Mouse (Mus musculus): ENCODE results near the gene Sarm1. TPM values are rescaled to one million over a fixed set of nuclear protein-coding genes. Genes with fewer than 3 reads are reported as not detected.
"Not testable (repeated sequence)": the region's sequence is repeated elsewhere in the genome, so short reads cannot be mapped to it uniquely, and the experiment has no call there.

The Sarm1 gene
- polyA plus RNA-seq (2016; fragmentation: Nextera tagmentation; extraction: Ambion mirVana), result 35.0 and 37.0 TPM in 2 replicates

- no peaks in the 10 kb centered on the region for H3K36me3 ChIP-seq
- peak; percentile 95 for ATAC-seq (ENCODE audit: low FRiP score, low read depth)
- peak within 1 kb of the TSS; percentile 82 for H3K27ac ChIP-seq
- H3K27me3 ChIP-seq (replicated peaks), result peaks cover 38% of the 10 kb centered on the region
- H3K4me2 ChIP-seq (replicated peaks), result peak within 1 kb of the TSS; percentile 94
- H3K4me3 ChIP-seq, result peak within 1 kb of the TSS; percentile 74
- no peaks in the 10 kb centered on the region for H3K9me3 ChIP-seq
- 3% methylated on average over 36 of the region's 36 CpGs for WGBS
- peak within 1 kb of the TSS; percentile 87 for H3K9ac ChIP-seq
- peaks cover 15% of the 10 kb centered on the region for H3K4me1 ChIP-seq
Observed at GRCm38 (mm10) chr11:78497544-78498522, at the start of gene Sarm1. Gene Sarm1 (minus strand): TSS chr11:78497754.

DNA sequence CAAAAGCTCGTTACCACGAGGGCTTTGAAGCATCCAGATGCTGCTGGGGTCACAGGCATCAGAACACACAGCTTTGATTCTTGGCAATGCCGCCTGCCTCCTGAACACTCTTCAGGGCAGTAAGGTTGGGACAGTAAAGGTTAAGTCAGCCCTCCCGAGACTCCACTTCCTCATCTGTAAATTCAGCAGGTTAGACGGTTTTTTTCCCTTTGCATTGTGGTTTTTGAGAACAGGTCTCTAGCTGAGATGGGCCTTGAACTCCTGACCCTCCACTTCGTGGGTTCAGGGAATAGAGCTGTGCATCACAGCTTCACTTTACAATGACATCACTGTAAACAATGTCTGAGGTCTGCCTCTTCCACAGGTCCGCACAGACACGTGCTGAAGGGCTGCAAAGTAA lies 47.6 kb upstream of the Sarm1 start:
- Histone ChIP-seq H3K4me1 (peaks cover 20% of the 10 kb centered on the region), H3K36me3 (peaks cover 33% of the 10 kb centered on the region), H3K9me3 (no peaks in the 10 kb centered on the region), H3K9ac (no peak overlapping the region), H3K27me3 (replicated peaks) (no peaks in the 10 kb centered on the region), H3K4me2 (replicated peaks) (no peak overlapping the region), H3K27ac (no peak overlapping the region), H3K4me3 (no peak overlapping the region)
- ATAC-seq (ENCODE audit: low FRiP score, low read depth), result no peak
- WGBS, result 80% methylated on average over 8 of the region's 8 CpGs

GRCm38 (mm10) chr11:78544449-78545111 lies 47.0 kb upstream of the Sarm1 start:
- peaks cover 18% of the 10 kb centered on the region for H3K4me1 ChIP-seq
- no peaks in the 10 kb centered on the region for H3K9me3 ChIP-seq
- no peak overlapping the region for H3K4me3 ChIP-seq
- WGBS, result 94% methylated on average over 7 of the region's 7 CpGs
- peaks cover 38% of the 10 kb centered on the region for H3K36me3 ChIP-seq
- H3K27ac ChIP-seq, result no peak overlapping the region
- ATAC-seq (ENCODE audit: low FRiP score, low read depth), result no peak
- H3K4me2 ChIP-seq (replicated peaks), result no peak overlapping the region
- H3K27me3 ChIP-seq (replicated peaks), result no peaks in the 10 kb centered on the region
- H3K9ac ChIP-seq, result no peak overlapping the region

DNA sequence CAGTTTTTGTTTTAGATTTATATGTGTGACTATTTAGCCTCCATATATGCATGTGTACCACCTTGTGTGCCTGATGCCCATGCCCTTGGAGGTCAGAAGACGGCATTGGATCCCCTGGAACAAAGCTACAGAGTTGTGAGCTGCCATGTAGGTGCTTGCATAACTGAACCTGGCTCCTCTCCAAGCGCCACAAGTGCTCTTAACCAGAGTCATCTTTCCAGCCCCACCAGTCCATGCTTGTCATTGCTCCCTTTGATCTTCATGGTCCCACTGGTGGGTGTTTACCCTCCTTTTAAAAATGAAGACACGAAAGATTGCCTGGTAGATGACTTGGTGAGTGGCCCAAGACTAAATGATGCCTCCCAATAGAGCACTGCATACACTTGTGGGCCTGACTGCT lies 42.8 kb upstream of the Sarm1 start:
- no peak for ATAC-seq (ENCODE audit: low FRiP score, low read depth)
- Histone ChIP-seq H3K9ac (no peak overlapping the region), H3K4me3 (no peak overlapping the region), H3K4me2 (replicated peaks) (no peak overlapping the region), H3K4me1 (peaks cover 11% of the 10 kb centered on the region), H3K27ac (no peak overlapping the region), H3K9me3 (no peaks in the 10 kb centered on the region), H3K36me3 (peaks cover 50% of the 10 kb centered on the region), H3K27me3 (replicated peaks) (no peaks in the 10 kb centered on the region)
- WGBS, result 86% methylated on average over 3 of the region's 3 CpGs

- H3K27me3 ChIP-seq (replicated peaks), result no peaks in the 10 kb centered on the region
- H3K9me3 ChIP-seq, result no peaks in the 10 kb centered on the region
- H3K4me3 ChIP-seq, result peak overlapping the region; percentile 74
- 4% methylated on average over 14 of the region's 14 CpGs for whole genome bisulfite sequencing
- peak overlapping the region; percentile 86 for H3K4me2 ChIP-seq (replicated peaks)
- peaks cover 32% of the 10 kb centered on the region for H3K36me3 ChIP-seq
- ATAC-seq (ENCODE audit: low FRiP score, low read depth), result no peak
- H3K27ac ChIP-seq, result no peak overlapping the region
- H3K4me1 ChIP-seq, result peaks cover 21% of the 10 kb centered on the region
- peak overlapping the region; percentile 79 for H3K9ac ChIP-seq
Observed at GRCm38 (mm10) chr11:78536690-78537084, 39.1 kb upstream of the Sarm1 start.

GRCm38 (mm10) chr11:78536080-78536689 lies 38.6 kb upstream of the Sarm1 start, which contains the start of the genes Tnfaip1 and Ift20:
Gene Tnfaip1 (minus strand): TSS chr11:78536332.
Gene Ift20 (plus strand): TSS chr11:78536361.
- H3K9me3 ChIP-seq, result no peaks in the 10 kb centered on the region
- H3K9ac ChIP-seq, result peak within 1 kb of the TSS; percentile 79
- H3K4me1 ChIP-seq, result peaks cover 21% of the 10 kb centered on the region
- H3K4me3 ChIP-seq, result peak within 1 kb of the TSS; percentile 74
- H3K36me3 ChIP-seq, result peaks cover 29% of the 10 kb centered on the region
- peak within 1 kb of the TSS; percentile 60 for H3K27ac ChIP-seq
- under 1% methylated on average over 52 of the region's 52 CpGs for WGBS
- peak; percentile 98 for ATAC-seq (ENCODE audit: low FRiP score, low read depth)
- H3K4me2 ChIP-seq (replicated peaks), result peak within 1 kb of the TSS; percentile 86
- H3K27me3 ChIP-seq (replicated peaks), result no peaks in the 10 kb centered on the region

- Histone ChIP-seq H3K27ac (peak overlapping the region; percentile 60), H3K36me3 (peaks cover 26% of the 10 kb centered on the region), H3K4me2 (replicated peaks) (peak overlapping the region; percentile 78), H3K27me3 (replicated peaks) (no peaks in the 10 kb centered on the region), H3K9ac (peak overlapping the region; percentile 65), H3K4me3 (peak overlapping the region; percentile 74), H3K9me3 (no peaks in the 10 kb centered on the region), H3K4me1 (peaks cover 21% of the 10 kb centered on the region)
- peak; percentile 65 for ATAC-seq (ENCODE audit: low FRiP score, low read depth)
- under 1% methylated on average over 23 of the region's 23 CpGs for WGBS
Observed at GRCm38 (mm10) chr11:78535376-78536079, 38.0 kb upstream of the Sarm1 start.

GRCm38 (mm10) chr11:78534516-78534915 lies 37.0 kb upstream of the Sarm1 start:
- ATAC-seq (ENCODE audit: low FRiP score, low read depth), result no peak
- Histone ChIP-seq H3K27ac (no peak overlapping the region), H3K36me3 (peaks cover 26% of the 10 kb centered on the region), H3K4me1 (peaks cover 21% of the 10 kb centered on the region), H3K4me2 (replicated peaks) (peak overlapping the region; percentile 78), H3K4me3 (no peak overlapping the region), H3K27me3 (replicated peaks) (no peaks in the 10 kb centered on the region), H3K9ac (no peak overlapping the region), H3K9me3 (no peaks in the 10 kb centered on the region)
- WGBS, result 94% methylated on average over 4 of the region's 4 CpGs

GRCm38 (mm10) chr11:78531515-78531914 lies 34.0 kb upstream of the Sarm1 start:
- 95% methylated on average over 10 of the region's 10 CpGs for WGBS
- not testable (repeated sequence) for H3K4me3 ChIP-seq
- H3K36me3 ChIP-seq, result peaks cover 41% of the 10 kb centered on the region

GRCm38 (mm10) chr11:78531046-78531445 lies 33.5 kb upstream of the Sarm1 start:
- ATAC-seq (ENCODE audit: low FRiP score, low read depth), result no peak
- no peak overlapping the region for H3K27ac ChIP-seq
- no peaks in the 10 kb centered on the region for H3K27me3 ChIP-seq (replicated peaks)
- 92% methylated on average over 6 of the region's 6 CpGs for WGBS
- H3K9ac ChIP-seq, result no peak overlapping the region
- peaks cover 46% of the 10 kb centered on the region for H3K36me3 ChIP-seq
- no peak overlapping the region for H3K4me3 ChIP-seq
- no peaks in the 10 kb centered on the region for H3K9me3 ChIP-seq
- H3K4me2 ChIP-seq (replicated peaks), result no peak overlapping the region
- peaks cover 11% of the 10 kb centered on the region for H3K4me1 ChIP-seq

More at GRCm38 (mm10) chr11:78531515-78531914, 34.0 kb upstream of the Sarm1 start:
- H3K9ac ChIP-seq; H3K4me2 ChIP-seq (replicated peaks); ATAC-seq (ENCODE audit: low FRiP score, low read depth); H3K27me3 ChIP-seq (replicated peaks); H3K27ac ChIP-seq; H3K9me3 ChIP-seq: not testable (repeated sequence)
- H3K4me1 ChIP-seq, result peaks cover 11% of the 10 kb centered on the region

- ATAC-seq (ENCODE audit: low FRiP score, low read depth), result no peak
- Histone ChIP-seq H3K4me1 (peaks cover 6% of the 10 kb centered on the region), H3K27me3 (replicated peaks) (no peaks in the 10 kb centered on the region), H3K27ac (no peak overlapping the region), H3K36me3 (peaks cover 56% of the 10 kb centered on the region), H3K9ac (no peak overlapping the region), H3K9me3 (no peaks in the 10 kb centered on the region), H3K4me3 (no peak overlapping the region), H3K4me2 (replicated peaks) (no peak overlapping the region)
- 93% methylated on average over 12 of the region's 12 CpGs for WGBS
Observed at GRCm38 (mm10) chr11:78530001-78530400, 32.4 kb upstream of the Sarm1 start.

Measured in neural tube, embryonic 12.5 days (tissue).